Mouse (Mus musculus) retina, postnatal 1 day (tissue): Measurements from ENCODE around the gene Aif1.

Source experiments
- DNase-seq: peaks from one replicate; pipeline ENCODE4 v3.0.0-alpha.2; 2012

The Aif1 gene

GRCm38 (mm10) chr17:35165451-35166155, 10.3 kb downstream of the Aif1 start:
- no peak for DNase-seq

GRCm38 (mm10) chr17:35164568-35165450, 11.1 kb downstream of the Aif1 start, which contains the start of gene Prrc2a:
TSS of gene Prrc2a (minus strand) at chr17:35164897.
- DNase-seq = peak; percentile 100

GRCm38 (mm10) chr17:35164218-35164567, 11.7 kb downstream of the Aif1 start:
- DNase-seq = no peak

- DNase-seq = no peak
Observed at GRCm38 (mm10) chr17:35163326-35164081, 12.4 kb downstream of the Aif1 start.

GRCm38 (mm10) chr17:35162730-35163129, 13.1 kb downstream of the Aif1 start:
- no peak for DNase-seq

GRCm38 (mm10) chr17:35162121-35162520, 13.7 kb downstream of the Aif1 start:
- DNase-seq = no peak

- no peak for DNase-seq
Observed at GRCm38 (mm10) chr17:35161421-35161820, 14.4 kb downstream of the Aif1 start.

GRCm38 (mm10) chr17:35159638-35160037, 16.2 kb downstream of the Aif1 start:
- DNase-seq = no peak

- DNase-seq = no peak
Observed at GRCm38 (mm10) chr17:35158850-35159593, 16.8 kb downstream of the Aif1 start.

GRCm38 (mm10) chr17:35157661-35158175, 18.1 kb downstream of the Aif1 start:
- DNase-seq = no peak

- DNase-seq = no peak
Observed at GRCm38 (mm10) chr17:35157254-35157653, 18.6 kb downstream of the Aif1 start.

GRCm38 (mm10) chr17:35156461-35157200, 19.2 kb downstream of the Aif1 start:
- DNase-seq = no peak

GRCm38 (mm10) chr17:35155451-35155850, 20.4 kb downstream of the Aif1 start:
- no peak for DNase-seq

- DNase-seq = no peak
Observed at GRCm38 (mm10) chr17:35154616-35155015, 21.3 kb downstream of the Aif1 start.

GRCm38 (mm10) chr17:35153931-35154330, 21.9 kb downstream of the Aif1 start:
- DNase-seq = no peak

- no peak for DNase-seq
Observed at GRCm38 (mm10) chr17:35153077-35153476, 22.8 kb downstream of the Aif1 start.

- no peak for DNase-seq
Observed at GRCm38 (mm10) chr17:35152121-35152520, 23.7 kb downstream of the Aif1 start.

- no peak for DNase-seq
Observed at GRCm38 (mm10) chr17:35147922-35148639, 27.8 kb downstream of the Aif1 start.

GRCm38 (mm10) chr17:35147348-35147747, 28.5 kb downstream of the Aif1 start:
- DNase-seq = no peak

GRCm38 (mm10) chr17:35146139-35146538, 29.7 kb downstream of the Aif1 start:
- no peak for DNase-seq

- no peak for DNase-seq
Observed at GRCm38 (mm10) chr17:35141971-35142370, 33.9 kb downstream of the Aif1 start.
